Mouse (Mus musculus) thymus, postnatal 14 days (tissue): ENCODE data around the gene Nckap5.

Experiments
- DNase-seq: peaks from one replicate; pipeline ENCODE4 v3.0.0; 2021

Gene Nckap5

DNA sequence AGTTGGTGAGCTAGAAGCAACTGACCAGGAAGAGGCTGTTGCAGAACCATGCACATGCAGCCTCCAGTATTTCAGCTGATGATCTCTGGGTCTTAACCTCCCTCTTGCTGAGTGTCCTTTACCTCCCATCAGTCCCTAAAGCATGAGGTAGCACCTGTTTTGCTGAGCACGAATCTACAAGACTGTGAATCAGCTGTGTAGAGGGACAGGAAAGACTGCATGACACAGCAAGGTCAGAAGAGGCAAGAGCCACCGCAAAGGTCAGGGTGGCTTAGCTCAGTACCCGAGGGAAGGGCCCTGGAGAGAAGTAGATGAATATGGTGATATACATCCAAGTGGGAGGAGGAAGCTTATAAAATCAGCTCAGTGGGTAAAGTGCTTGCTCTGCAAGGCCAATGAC lies 66.4 kb downstream of the Nckap5 start:
- no peak for DNase-seq

DNA sequence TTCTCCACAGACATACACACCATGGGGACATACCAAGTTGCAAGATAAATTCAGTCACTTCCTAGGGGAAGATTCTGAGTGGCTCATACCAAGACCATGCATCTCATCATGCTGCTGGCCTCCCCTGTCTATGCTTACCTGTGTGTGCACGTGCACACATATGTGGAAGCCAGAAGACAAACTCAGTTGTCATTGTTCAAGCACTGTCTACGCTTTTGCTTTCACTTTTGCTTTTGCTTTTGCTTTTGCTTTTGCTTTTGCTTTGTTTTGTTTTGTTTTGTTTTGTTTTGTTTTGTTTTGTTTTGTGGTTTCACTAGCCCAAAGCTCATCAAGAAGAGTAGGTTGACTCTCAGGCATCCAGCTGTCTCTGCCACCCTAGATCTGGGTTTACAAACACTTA lies 67.4 kb downstream of the Nckap5 start:
- no peak for DNase-seq

DNA sequence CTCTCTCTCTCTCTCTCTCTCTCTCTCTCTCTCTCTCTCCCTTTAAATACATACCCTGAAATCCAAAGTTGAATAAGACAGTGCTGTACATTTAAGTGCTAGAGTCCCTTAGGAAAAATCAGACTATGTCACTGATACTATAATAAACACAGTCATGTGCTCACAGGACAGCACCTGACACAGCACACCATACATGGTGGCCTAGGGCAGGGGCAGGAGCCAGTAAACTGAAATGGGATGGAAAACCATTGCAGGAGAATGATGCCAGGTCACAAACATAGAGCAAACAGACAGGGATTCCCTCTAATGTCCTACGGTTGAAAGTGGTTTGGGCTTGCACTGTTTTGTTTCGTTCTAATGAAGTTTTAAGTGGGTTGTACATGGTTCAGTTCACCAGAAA lies 70.2 kb downstream of the Nckap5 start:
- no peak for DNase-seq

DNA sequence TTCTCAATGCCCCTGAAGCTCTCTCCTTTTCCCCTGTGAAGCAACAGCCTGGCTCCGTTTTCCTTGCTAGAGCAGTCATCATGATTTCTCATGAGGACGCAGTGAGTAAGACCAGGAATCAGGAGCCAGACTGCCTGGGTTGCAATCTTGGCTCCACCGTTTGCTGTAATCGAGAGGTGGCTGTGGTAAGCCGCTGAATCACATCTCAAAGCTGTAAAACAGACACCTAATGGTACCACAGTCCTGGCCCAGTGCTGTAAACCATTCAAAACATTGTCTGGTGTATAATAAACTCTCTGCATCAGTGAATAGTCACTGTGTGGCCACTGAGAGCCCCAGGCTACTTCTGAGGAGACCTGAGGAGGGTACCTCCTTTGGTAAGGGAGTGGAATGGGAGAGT lies 74.9 kb downstream of the Nckap5 start:
- no peak for DNase-seq

DNA sequence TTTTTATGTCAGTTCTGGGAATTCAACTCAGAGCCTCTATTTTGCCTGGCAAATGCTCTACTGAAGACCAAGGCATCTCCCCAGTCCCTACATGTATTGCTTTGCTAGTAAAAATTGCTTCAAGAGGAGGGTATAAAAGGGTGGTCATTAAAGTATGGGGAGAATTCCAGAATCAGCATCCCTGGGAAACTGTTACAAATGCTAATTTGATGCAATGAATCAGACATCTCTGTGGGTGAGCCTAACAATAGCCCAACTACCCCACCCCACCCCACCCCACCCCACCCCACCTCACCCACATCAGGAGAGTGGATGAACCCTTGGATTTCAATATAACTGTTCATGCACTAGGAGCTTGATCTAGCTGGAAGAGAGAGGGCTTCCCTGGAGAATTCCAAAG lies 77.0 kb downstream of the Nckap5 start:
- no peak for DNase-seq

DNA sequence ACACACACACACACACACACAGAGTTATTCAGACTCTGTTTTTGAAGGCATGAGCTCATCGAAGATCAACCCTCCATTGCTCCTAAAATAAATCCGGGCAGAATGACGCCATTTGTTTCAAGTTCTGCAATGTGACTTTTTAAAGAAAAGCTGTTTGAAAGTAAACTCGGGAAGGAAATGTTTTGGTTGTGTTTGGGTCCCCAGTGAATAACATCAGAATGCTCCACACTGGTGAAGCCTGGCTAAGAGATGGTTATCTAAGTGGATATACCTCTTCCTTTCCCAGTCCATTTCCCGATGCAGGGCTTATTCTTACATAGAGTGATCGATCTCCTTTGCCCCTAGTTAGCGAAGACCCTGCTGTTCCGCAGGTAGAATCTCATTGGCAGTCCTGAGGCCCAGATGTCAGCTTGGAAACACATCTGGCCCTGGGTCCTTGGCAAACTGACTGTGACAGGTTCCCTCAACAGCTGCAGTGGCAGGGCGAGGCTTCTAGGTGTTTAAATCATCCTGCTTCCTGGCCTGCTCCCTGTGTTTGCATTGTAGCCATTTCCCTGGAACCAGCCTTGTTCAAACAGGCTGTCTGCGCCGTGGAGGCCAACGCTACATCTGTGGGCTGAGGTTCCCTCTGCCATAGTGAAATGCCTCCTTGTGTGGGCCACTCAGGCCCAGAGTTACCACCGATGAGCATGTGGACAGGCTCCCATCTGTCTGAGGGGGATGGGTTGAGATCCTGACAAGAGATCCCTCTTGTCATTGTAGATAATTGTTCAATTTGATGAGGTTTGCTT lies 78.2 kb downstream of the Nckap5 start:
- no peak for DNase-seq

DNA sequence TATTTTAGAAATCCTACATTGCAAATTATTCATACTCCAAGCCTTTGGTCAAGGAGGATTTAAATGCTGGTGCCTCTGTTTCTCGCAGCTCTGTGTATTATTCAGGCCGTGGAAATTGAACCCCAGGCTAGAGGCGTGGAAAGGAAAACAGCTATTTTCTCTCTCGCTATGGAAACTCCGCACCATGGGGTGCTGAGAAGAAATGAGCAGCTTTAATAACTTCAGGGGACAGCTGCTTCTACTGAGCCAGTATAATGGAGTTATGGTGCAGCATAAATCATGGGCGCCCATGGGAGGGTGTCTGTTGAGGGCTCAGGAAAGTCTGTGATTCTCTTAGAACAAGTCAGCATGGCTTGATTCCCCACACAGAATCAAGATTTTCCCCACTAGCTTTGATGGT lies 79.5 kb downstream of the Nckap5 start:
- no peak for DNase-seq

DNA sequence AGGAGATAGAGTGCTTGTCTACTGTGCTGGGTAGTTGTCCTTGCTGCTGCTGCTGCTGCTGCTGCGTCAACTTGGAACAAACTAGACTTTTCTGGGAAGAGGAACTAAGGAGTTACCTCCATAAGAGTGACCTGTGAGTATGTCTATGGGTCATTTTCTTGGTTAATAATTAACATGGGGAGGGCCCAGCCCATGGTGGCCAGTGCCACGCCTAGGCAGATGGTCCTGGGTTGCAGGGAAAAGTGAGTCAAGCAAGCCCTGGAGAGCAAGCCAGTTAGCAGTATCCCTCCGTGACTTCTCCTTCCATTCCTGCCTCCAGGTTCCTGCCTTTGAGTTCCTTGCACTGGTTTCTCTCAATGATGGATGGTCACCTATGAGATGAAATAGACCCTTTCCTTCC lies 80.4 kb downstream of the Nckap5 start:
- DNase-seq: no peak

DNA sequence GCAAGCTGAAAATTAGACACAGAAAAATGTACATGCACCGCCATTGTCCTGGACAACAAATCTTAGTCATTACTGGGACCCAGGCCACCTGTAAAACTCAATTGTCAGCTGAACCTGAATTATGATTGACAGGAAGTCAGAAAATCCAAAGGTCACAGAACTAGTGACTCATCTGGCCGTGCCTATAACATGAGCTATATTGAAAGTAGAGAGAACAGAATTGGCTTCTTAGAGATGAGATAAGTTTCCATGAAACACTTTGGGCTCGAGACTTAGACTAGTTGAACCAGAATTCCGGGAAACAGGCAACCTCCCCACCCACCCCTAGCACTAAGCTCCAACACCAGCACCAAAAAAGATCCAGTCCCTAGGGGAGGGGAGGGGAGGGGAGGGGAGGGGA lies 82.7 kb downstream of the Nckap5 start:
- no peak for DNase-seq

DNA sequence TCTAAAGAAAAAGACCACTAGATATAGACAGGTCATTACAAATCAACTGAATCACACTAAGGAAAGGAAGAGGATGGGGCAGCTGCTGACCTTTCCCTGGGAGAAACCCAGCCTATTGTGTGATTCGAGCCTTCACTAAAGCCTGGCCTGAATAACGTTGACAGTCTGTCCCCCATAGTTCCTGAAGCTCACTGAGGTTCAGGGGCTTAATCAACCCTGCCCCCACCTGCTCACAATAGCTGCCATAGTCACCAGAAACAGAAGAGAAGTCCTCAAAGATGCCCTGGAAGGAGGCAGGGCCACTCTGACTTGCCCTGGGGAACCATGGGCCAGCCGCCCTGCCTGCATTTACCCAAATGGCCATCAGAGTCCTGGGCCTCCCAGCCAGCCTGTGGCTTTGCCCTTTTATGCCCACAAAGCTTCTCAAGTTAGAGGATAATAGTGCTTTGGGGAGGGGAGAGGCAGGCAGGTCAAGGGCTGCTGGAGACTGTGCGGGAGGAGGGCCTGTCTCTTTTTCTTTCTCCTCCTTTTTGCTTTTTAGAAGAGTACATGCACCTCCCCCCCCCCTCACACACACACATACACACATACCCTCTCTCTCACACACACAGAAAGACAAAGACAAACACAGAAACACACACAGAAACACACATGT lies 85.0 kb downstream of the Nckap5 start:
- no peak for DNase-seq

DNA sequence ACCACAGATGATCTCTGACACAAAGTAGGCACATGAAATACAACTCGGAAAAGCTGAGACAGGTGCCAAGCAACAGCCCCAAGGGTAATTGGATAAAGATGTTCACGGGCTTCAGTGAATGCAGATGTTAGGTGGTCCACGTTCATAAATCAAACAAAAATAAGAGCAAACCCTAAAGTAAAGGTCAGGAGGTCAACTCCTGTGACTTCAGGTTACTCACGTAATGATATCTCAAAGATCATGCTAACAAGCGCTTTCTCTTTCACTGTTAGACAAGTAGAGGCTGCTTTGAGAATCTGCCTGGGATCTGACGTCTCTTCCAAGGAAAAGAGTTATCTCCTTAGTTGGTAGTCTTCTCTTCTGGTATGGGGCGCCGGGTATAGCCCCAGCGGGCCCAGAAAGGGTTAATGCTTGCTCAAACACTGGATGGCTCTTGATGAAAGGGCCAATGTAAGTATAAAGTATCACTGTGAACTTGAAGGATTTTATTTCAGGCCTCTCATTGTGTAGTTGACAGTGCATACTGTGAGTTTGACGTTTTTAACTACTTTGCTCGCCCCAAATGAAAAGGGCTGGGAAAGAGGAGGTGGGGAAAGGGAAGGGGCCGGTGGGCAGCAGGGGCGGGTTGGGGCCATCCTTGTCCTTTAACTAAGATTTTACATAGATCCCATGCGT lies 85.8 kb downstream of the Nckap5 start:
- DNase-seq: no peak

DNA sequence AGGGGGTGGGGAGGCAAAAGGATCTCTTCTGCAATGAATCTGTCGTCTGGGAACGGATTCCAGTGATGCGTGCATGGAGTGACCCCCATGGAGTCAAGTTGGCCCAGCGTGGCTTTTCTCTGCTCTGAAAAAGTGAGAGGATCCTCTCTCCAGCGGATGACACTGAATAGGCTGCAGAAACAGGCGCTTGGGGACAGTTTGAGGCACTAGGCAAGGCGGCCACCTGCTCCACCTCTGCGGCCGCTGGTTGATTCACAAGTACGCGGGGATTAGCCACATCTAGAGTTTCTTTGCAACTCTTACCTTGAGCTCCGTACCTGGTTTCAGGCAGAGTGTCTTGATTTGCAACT lies 92.3 kb downstream of the Nckap5 start:
- peak; percentile 6 for DNase-seq

DNA sequence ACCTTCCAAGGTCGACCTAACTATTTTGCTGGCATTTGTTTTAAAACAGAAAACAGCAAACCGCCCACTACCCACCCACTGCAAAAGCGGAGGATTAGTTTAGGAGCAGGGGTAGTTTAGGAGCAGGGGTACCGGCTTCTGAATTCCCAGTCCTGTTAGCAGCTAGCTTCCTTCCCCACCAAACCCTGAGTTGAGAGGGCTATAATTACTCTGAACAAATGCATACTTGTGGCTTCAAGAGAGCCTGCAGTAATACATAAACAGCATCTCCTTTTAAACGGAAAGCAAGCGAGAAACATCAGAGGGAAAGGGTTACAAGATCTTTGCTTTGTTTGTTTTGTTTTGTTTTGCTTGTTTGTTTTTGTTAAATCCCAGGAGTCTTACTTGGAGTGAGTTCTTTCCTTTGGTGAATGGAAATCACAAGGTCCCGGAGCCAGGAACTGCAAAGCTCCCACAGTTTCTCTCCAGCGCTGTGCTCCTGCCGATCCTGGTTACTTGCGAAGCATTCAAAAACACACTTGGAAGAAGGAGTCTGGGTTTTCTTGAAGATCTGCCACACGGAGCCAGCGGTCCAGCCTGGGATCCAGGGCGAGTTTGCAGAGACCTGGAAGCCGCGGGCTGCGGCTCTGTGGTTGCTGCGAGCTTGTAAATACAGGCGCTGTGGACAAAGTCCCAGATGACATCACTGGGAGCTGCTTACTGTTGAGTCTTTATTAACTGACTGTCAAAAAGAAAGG lies 92.9 kb downstream of the Nckap5 start:
- DNase-seq: no peak

DNA sequence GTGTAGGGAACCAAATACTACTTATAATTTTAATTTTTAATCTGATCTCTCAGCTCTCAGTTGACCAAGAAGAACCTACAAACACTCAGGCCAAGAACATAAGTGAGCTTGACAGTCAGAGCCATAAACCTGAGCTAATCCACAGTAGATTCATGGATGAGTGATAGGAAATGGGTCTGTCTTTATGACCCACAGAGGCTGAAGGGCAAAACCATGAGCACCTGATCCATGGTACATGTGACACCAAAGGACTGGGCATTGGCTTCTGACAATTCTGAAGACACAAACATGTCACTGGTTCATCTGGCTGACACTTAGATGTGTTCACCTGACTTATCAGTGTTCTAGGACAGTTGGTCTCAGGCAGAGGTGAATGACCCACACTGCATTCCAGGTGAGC lies 98.9 kb downstream of the Nckap5 start:
- DNase-seq: no peak

DNA sequence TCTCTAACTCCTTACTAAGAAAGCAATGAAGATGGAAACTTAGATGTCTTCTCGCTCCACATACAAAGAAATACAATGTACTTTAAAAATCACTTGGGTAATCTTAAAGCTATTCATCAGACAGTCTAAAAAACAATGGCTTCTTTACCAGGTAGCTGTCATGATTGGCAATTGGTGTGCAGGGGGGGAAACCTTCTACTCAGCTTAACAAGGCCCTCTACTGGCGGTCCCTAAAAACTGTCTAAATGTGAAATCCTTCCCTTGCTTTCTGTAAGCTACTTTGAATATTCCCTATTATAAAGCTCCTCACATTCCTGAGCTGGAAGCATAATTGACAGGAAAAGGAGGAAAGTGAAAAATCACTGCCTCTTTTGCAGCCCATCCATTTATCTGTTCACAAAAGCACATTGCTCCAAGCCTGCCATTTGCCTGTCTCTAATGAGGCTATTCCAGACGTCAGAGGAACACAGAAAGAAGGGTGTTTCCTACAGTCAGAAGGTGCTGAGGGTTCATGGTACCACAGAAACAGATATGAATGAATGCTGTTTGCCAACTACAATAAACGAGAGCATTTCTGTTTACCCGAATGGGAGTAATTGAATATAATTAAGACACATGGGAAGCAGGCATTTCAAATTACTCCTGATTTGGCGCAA lies 104.1 kb downstream of the Nckap5 start:
- no peak for DNase-seq

DNA sequence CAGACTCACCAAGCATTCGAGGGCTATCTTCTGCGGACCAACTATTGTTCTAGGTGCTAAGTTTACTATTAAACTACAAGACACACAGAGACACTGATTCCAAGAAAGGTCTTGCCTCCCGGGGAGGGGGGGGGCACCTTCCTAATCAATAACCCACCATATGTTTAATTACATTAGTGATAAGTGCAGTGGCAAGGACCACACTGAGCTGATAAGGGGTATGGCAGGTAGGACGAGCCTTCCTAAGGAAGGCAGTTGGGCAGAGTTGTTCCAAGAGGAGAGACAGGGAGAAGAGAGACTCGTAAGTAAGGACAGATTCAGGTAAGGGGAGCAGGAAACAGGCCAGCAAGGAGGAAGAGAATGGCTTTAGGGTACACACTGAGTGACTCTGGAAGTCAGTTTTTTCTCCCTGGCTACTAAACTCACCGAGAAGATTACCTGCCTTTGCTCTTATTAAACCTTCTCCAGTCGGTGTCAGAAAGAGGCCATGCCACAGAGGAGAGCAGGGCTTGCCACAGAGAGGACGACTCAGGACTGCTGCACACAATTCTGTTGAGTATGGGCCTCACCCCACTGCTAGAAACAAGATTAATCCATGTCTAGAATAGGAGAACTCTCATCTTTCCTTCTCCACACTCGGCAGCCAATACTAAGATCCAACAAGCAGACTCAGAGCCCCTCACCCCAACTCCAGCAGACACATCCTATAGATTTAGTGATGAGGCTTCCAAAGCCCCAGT lies 104.8 kb downstream of the Nckap5 start:
- no peak for DNase-seq

DNA sequence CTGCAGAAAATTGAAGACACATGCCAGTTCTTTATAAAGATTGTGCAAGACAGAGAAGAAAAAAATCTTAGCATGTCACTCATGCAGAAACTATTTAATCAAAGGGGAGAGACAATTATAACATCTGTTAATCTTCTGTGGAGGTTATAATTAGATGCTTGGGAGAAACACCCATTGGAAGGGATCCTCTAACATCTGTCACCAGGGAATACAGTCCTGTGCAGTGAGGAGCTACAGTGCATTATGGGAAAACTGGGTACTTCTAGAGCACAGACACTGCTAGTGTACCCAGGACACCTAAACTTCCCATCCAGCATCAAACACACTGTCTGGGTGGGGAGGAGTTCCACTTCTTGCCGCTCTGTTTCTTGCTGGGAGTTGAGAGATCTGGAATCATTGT lies 108.7 kb downstream of the Nckap5 start:
- DNase-seq: no peak

DNA sequence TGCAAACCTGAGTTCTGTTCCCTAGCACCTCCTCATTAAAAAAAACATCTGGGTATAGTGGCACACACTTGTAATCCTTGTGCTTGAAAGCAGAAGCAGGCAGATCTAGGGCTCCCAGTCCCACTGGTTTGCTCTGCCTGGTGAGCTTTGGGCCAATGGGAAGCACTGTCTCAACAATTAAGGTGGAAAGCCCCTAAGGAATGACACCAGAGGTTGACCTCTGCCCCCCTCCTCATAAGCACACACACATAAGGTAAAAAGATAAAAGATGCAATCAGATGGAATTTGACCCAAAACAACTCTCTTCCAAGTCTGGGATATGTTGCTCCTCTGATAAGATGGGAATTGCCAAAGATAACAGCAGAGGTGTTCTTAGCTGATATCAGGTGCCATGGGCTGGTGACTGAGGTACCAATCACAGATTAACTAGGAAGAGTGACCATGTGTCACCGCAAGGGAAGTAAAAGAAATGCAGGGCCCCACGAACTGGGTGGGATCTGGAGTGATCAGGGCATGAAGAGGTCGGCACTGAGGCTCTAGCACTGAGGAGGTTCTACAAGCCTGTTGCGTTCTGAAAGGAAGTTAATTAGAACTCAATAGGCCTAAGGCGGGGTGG lies 110.8 kb downstream of the Nckap5 start:
- DNase-seq: no peak

DNA sequence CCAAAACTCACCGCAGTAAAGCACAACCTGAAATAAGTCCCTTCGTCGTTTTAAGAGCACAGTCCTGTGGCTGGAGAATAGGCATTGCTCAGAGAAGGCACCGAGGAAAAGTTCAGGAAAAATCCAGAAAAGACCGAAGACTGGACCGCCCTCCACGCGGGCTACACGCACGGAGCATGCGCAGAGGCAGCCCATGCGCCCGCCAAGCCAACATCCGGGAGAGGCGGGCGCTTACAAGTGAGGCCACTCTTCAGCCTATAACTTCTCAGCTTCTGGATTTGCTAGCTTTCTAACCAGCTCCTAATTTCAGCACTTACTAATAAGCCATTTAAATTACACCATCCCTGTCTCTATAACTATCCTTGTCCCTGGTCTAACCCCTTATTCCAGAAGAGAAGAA lies 124.0 kb downstream of the Nckap5 start:
- DNase-seq: no peak

DNA sequence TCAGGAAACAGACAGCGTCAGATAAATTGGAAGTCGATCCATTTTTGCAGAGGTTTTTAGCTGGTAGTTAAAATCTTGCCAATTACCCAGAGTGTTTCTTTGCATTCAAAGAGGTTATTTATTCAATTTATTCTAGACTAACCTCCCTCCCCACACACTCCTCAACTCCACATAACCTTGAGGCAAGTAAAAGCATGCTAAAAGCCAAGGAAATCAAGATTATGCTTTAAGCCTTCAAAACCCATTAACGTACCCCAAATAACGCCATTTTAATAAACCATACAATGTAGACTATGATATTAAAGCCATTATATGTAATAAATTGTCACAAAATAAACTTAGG lies 129.7 kb downstream of the Nckap5 start:
- DNase-seq: no peak

DNA sequence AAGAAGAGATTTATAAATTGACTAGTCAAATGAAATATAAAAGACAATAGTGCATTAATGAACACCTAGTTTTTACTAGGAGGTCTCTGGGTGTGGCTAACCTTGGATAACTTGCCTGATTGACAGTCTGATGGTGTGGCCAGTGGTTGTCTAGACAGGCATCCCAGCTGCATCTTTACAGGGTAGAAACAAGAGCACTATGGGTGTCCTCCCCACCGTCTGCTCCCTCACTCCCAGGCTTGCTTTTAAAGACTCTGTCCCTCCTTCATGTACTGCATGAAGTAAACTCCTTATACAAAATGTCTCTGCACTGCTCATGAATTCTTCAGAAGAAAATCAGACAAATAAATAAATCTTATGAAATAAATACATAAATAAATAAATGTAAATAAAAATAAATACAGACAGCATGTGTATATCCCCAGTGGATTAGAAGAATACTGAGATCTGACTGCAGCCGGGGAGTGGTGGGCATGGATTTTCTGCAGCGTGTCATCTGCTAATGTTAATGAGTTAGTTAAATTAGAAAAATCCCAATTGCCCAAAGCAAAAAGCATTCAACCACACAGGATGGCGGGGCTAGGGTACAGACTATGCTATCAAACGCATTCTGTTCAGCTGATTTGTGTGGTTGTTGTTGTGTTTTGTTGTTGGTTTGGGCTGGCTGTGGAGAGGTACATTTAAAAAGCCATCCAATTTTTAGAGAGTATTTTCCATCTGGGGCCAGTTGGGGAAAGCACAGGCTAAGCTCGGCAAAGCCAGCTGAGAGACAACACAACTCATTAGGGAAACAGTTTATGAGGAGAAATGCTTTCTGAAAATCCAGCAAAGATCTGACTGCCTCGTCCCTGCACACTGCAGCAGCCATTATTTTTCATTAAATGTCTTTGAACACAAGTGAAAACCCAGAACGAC lies 130.3 kb downstream of the Nckap5 start:
- no peak for DNase-seq
